Mouse (Mus musculus) midbrain, embryonic 12.5 days (tissue): ENCODE results near the gene Camta1. TPM values are rescaled to one million over a fixed set of nuclear protein-coding genes. Genes with fewer than 3 reads are reported as not detected.

Experiments used
- ATAC-seq: fragments of 200-750 bp; cut with Nextera tagmentation; 2 replicates; pipeline ENCODE4 v1.8.0; 2017; ENCODE audit warnings: low read depth, moderate TSS enrichment, moderate library complexity; ENCODE audit not compliant: low FRiP score
- H3K27ac ChIP-seq: fragments of 300-500 bp; sonication (generic); replicated peaks from 2 replicates; pipeline ENCODE4 v1.5.1; 2016; ENCODE audit warnings: mild to moderate bottlenecking
- H3K27me3 ChIP-seq: fragments of 300-500 bp; sonication (generic); 2 replicates; pipeline ENCODE4 v1.6.1; 2016; ENCODE audit warnings: mild to moderate bottlenecking
- H3K36me3 ChIP-seq: fragments of 300-500 bp; sonication (generic); 2 replicates; pipeline ENCODE4 v1.6.1; 2016
- H3K4me1 ChIP-seq: fragments of 300-500 bp; sonication (generic); 2 replicates; pipeline ENCODE4 v1.6.1; 2016
- H3K4me2 ChIP-seq: fragments of 300-500 bp; sonication (generic); replicated peaks from 2 replicates; pipeline ENCODE4 v1.6.1; 2016; ENCODE audit warnings: mild to moderate bottlenecking, moderate library complexity
- H3K4me3 ChIP-seq: fragments of 300-500 bp; sonication (generic); 2 replicates; pipeline ENCODE4 v1.5.1; 2016; ENCODE audit warnings: mild to moderate bottlenecking
- H3K9ac ChIP-seq: fragments of 300-500 bp; sonication (generic); replicated peaks from 2 replicates; pipeline ENCODE4 v1.6.1; 2016; ENCODE audit warnings: mild to moderate bottlenecking, moderate library complexity
- H3K9me3 ChIP-seq: fragments of 300-500 bp; sonication (generic); 2 replicates; pipeline ENCODE4 v1.6.1; 2016; ENCODE audit warnings: mild to moderate bottlenecking
- WGBS: fragments of 180-500 bp; shearing (Covaris S2); methylation state at CpG from one replicate; pipeline ENCODE4 v1.1.7; 2016; 5-methylcytosine and 5-hydroxymethylcytosine counted together
- polyA plus RNA-seq: library from polyadenylated mRNA; unstranded; fragments of >200 nt; fragmentation: Nextera tagmentation; extraction: Ambion mirVana; gene quantifications from 2 replicates; pipeline ENCODE4 v1.2.1, GENCODE M21; 2016

The Camta1 gene
- polyA plus RNA-seq, 1 experiment from 2014 or later, result 135 TPM

DNA sequence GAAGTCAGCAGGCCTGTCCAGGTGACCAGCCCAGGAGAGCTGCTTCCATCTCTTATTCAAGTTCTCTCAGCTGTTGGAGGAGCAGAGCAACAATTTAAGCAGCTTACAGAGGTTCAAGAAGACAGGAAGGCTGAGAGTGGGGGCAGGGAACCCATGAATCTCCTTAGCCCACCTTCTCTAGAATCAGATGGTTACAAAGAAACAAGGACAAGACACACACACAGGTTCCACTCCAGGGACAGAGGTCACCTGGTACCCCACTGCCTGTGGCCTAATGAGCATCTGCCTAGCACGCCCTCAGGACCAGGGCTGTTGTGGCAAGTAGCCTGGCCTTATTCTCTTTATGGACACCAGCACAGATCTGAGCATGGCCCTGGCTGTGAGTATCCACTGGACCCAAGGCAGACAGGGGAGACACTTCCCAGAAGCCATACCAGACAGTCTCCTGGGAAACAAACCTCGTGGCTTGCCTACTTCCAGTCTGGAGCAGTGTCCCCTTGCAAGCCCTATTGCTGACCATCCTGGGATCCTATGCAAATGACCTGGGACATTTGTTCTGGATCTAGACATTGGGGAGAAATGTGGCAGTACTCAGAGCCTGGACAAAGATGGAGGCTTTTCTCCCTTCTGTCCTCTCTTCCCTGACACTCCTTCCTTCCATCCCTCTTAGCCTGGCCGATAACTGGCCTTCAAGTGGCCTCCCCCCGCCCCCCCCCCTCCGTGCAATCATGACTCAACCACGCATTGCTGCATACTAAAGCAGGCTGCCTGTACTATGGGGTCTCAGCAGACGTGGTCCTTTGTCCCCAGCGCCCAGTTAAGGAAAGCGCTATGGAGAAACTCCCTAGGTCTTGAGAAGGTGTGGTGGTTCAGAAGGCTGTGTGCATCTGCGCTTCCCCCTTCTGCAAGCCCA lies 733.8 kb downstream of the Camta1 start:
- Histone ChIP-seq H3K9ac (peak overlapping the region; percentile 87), H3K27me3 (peaks cover 14% of the 10 kb centered on the region), H3K36me3 (peaks cover 25% of the 10 kb centered on the region), H3K4me2 (peak overlapping the region; percentile 71), H3K4me1 (peaks cover 46% of the 10 kb centered on the region), H3K4me3 (peak overlapping the region; percentile 58), H3K9me3 (no peaks in the 10 kb centered on the region), H3K27ac (peak overlapping the region; percentile 100)
- WGBS, result 6% methylated on average over 9 of the region's 10 CpGs
- ATAC-seq, result peak; percentile 71

DNA sequence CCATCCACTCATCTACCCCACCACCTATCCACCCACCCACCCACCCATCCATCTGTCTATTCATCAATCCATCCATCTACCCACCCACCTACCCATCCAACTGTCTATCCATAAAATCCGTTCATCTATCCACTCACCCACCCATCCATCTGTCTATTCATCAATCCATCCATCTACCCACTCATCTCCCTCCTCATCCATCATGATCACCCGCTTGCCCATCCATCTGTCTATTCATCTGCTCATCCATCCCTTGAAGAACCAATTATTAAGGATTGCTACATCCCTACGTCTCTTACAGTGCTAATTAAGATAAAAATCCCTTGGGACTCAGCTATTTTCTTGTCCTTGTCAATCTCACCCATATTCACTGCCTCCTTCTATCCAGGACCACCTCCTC lies 742.8 kb downstream of the Camta1 start:
- Histone ChIP-seq H3K36me3 (peaks cover 29% of the 10 kb centered on the region), H3K4me1 (no peaks in the 10 kb centered on the region), H3K27me3 (no peaks in the 10 kb centered on the region), H3K27ac (no peak overlapping the region), H3K4me2 (no peak overlapping the region), H3K9me3 (no peaks in the 10 kb centered on the region), H3K9ac (no peak overlapping the region), H3K4me3 (no peak overlapping the region)
- ATAC-seq, result no peak
- 85% methylated on average over 3 of the region's 3 CpGs for WGBS

GRCm38 (mm10) chr4:151114574-151114973 lies 747.1 kb downstream of the Camta1 start:
- 84% methylated on average over 7 of the region's 7 CpGs for WGBS
- Histone ChIP-seq H3K9ac (no peak overlapping the region), H3K4me1 (no peaks in the 10 kb centered on the region), H3K9me3 (no peaks in the 10 kb centered on the region), H3K27ac (no peak overlapping the region), H3K36me3 (no peaks in the 10 kb centered on the region), H3K4me2 (no peak overlapping the region), H3K27me3 (peaks cover 6% of the 10 kb centered on the region; the same call in 1 of the 2 replicates), H3K4me3 (no peak overlapping the region)
- no peak for ATAC-seq

DNA sequence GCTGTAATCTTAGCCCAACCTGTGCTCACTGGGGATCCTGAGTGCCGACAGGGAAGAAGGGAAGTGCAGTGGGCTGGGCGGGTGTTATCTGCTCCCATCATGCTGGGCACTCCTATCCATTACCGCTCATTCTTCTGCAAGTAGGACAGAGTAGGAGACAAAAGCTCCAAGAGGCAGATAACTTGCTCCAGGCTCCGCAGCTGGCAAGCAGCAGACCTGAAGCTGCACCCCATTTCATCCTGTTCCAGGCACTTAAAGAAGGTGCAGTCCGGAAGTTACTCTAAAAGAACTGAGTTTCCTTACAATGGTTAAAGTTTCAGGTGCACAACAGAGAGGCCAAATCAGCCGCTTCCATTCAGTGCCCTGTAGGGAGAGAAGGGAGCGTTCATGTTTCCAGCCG lies 750.5 kb downstream of the Camta1 start:
- Histone ChIP-seq H3K27me3 (peaks cover 6% of the 10 kb centered on the region; the same call in 1 of the 2 replicates), H3K27ac (no peak overlapping the region), H3K36me3 (no peaks in the 10 kb centered on the region), H3K4me3 (no peak overlapping the region), H3K9me3 (no peaks in the 10 kb centered on the region), H3K9ac (no peak overlapping the region), H3K4me2 (no peak overlapping the region), H3K4me1 (peaks cover 14% of the 10 kb centered on the region)
- no peak for ATAC-seq
- 71% methylated on average over 8 of the region's 8 CpGs for WGBS

GRCm38 (mm10) chr4:151108834-151109241 lies 752.8 kb downstream of the Camta1 start:
- Histone ChIP-seq H3K36me3 (no peaks in the 10 kb centered on the region), H3K4me1 (peaks cover 29% of the 10 kb centered on the region), H3K4me2 (peak overlapping the region; percentile 82), H3K9me3 (no peaks in the 10 kb centered on the region), H3K4me3 (peak overlapping the region; percentile 87), H3K27me3 (peaks cover 6% of the 10 kb centered on the region; the same call in 1 of the 2 replicates), H3K27ac (peak overlapping the region; percentile 95), H3K9ac (peak overlapping the region; percentile 95)
- ATAC-seq, result no peak
- WGBS, result 7% methylated on average over 10 of the region's 20 CpGs

GRCm38 (mm10) chr4:151108028-151108771 lies 753.5 kb downstream of the Camta1 start:
- no peaks in the 10 kb centered on the region for H3K9me3 ChIP-seq
- 1% methylated on average over 96 of the region's 101 CpGs for WGBS
- no peaks in the 10 kb centered on the region for H3K36me3 ChIP-seq
- peaks cover 33% of the 10 kb centered on the region for H3K4me1 ChIP-seq
- ATAC-seq, result peak; percentile 98
- H3K27me3 ChIP-seq, result peaks cover 6% of the 10 kb centered on the region; the same call in 1 of the 2 replicates
- peak overlapping the region; percentile 82 for H3K4me2 ChIP-seq
- peak overlapping the region; percentile 95 for H3K27ac ChIP-seq
- peak overlapping the region; percentile 87 for H3K4me3 ChIP-seq
- H3K9ac ChIP-seq, result peak overlapping the region; percentile 95

GRCm38 (mm10) chr4:151107131-151108001 lies 754.3 kb downstream of the Camta1 start:
- H3K4me3 ChIP-seq, result peak overlapping the region; percentile 87
- WGBS, result 3% methylated on average over 51 of the region's 60 CpGs
- peak overlapping the region; percentile 95 for H3K9ac ChIP-seq
- H3K27ac ChIP-seq, result peak overlapping the region; percentile 95
- H3K4me2 ChIP-seq, result peak overlapping the region; percentile 82
- no peaks in the 10 kb centered on the region for H3K9me3 ChIP-seq
- H3K36me3 ChIP-seq, result no peaks in the 10 kb centered on the region
- ATAC-seq, result peak; percentile 16; the same call in 1 of the 2 replicates
- peaks cover 6% of the 10 kb centered on the region; the same call in 1 of the 2 replicates for H3K27me3 ChIP-seq
- peaks cover 33% of the 10 kb centered on the region for H3K4me1 ChIP-seq

DNA sequence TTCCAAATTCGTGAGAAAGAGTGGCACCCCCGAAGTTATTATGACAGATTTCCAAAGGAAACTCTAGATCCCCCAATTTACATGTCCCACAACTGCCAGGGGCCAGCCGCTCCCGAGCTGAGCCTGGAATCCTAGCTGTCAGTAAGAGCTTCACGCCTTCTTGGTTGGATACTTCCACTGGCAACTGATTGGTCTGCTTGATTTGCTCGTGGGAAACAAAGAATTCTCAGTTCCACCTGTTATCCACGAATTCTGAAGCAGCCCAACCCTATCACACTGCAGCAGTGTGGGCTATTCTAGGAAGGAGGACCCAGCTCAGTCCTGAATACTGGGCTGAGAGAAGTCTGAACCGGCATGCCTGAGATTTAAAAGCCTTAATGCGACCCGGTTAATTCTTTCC lies 755.2 kb downstream of the Camta1 start:
- Histone ChIP-seq H3K4me2 (peak overlapping the region; percentile 82), H3K4me3 (peak overlapping the region; percentile 87), H3K9ac (peak overlapping the region; percentile 95; the same call in 1 of the 2 replicates), H3K36me3 (peaks cover 3% of the 10 kb centered on the region; the same call in 1 of the 2 replicates), H3K4me1 (peaks cover 33% of the 10 kb centered on the region), H3K27me3 (peaks cover 6% of the 10 kb centered on the region; the same call in 1 of the 2 replicates), H3K9me3 (no peaks in the 10 kb centered on the region), H3K27ac (peak overlapping the region; percentile 56)
- ATAC-seq, result no peak
- WGBS, result 23% methylated on average over 10 of the region's 10 CpGs

DNA sequence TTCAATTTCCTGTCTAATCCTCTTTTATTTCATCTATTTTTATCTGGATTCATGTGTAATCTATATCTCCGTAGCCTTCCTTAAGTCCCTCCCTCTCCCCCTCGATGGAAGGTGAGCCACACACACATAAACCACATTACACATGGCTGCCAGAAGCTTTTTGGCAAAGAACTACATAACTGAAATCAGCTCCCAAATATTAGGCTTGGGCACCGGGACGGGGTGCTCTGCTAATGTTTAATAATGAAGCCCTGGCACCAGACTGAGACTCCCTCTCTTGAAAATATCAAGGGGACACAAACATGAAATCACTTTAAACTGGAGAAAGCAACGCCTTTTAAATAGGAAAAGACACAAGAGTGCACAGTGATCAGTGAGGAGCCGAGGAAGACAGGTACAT lies 755.8 kb downstream of the Camta1 start:
- Histone ChIP-seq H3K4me3 (peak overlapping the region; percentile 87; the same call in 1 of the 2 replicates), H3K9ac (peak overlapping the region; percentile 95), H3K4me1 (peaks cover 33% of the 10 kb centered on the region)

DNA sequence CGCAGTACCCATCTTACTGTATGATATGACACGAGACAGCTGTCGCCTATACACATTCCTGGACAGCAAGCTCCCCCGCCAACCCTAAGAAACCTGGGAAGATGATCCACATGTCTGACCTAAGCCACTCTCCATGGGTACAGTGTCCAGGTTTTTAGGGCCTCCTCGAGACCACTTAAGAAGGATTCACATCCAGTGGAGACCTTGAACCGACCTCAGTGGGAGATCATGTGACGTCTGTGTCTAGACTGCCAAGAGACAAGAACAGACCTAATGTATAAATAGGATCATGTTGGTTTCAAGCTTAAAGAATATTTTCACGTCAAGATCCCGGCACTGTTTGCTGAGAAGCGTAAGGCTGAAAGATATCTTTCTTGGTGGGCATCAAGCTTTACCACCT lies 757.5 kb downstream of the Camta1 start:
- Histone ChIP-seq H3K36me3 (peaks cover 7% of the 10 kb centered on the region; the same call in 1 of the 2 replicates), H3K4me1 (peaks cover 39% of the 10 kb centered on the region), H3K27me3 (no peaks in the 10 kb centered on the region), H3K4me3 (no peak overlapping the region), H3K27ac (no peak overlapping the region), H3K9ac (no peak overlapping the region), H3K4me2 (no peak overlapping the region), H3K9me3 (no peaks in the 10 kb centered on the region)
- ATAC-seq, result no peak
- 93% methylated on average over 10 of the region's 10 CpGs for whole genome bisulfite sequencing

More for the DNA sequence above, 755.8 kb downstream of the Camta1 start:
- H3K27ac ChIP-seq, result 0 out of 2 replicates have a peak overlapping the region, but pooled peaks have one; percentile 56
- H3K27me3 ChIP-seq, result peaks cover 4% of the 10 kb centered on the region; the same call in 1 of the 2 replicates
- H3K9me3 ChIP-seq, result no peaks in the 10 kb centered on the region
- WGBS, result 77% methylated on average over 6 of the region's 6 CpGs
- peaks cover 3% of the 10 kb centered on the region; the same call in 1 of the 2 replicates for H3K36me3 ChIP-seq
- no peak for ATAC-seq
- peak overlapping the region; percentile 82 for H3K4me2 ChIP-seq

- Histone ChIP-seq H3K4me2 (no peak overlapping the region), H3K27ac (no peak overlapping the region), H3K9me3 (no peaks in the 10 kb centered on the region), H3K27me3 (no peaks in the 10 kb centered on the region), H3K36me3 (peaks cover 7% of the 10 kb centered on the region; the same call in 1 of the 2 replicates), H3K4me1 (peaks cover 39% of the 10 kb centered on the region), H3K9ac (no peak overlapping the region), H3K4me3 (no peak overlapping the region)
- ATAC-seq, result no peak
- WGBS, result 89% methylated on average over 11 of the region's 11 CpGs
Measured at GRCm38 (mm10) chr4:151103646-151104045, 758.0 kb downstream of the Camta1 start.
